Mouse (Mus musculus) neural tube, embryonic 11.5 days (tissue): ENCODE data around the gene 5330417H12Rik. TPM values are rescaled to one million over a fixed set of nuclear protein-coding genes. Genes with fewer than 3 reads are reported as not detected.
A peak's percentile ranks its signal among the peaks of the same experiment; 100 is the strongest.

Experiments used
- ATAC-seq: fragments of 200-750 bp; cut with Nextera tagmentation; 2 replicates; pipeline ENCODE4 v1.8.0; 2017; ENCODE audit warnings: moderate number of reproducible peaks, mild to moderate bottlenecking, moderate TSS enrichment, moderate library complexity; ENCODE audit not compliant: insufficient read depth, low FRiP score, low TSS enrichment
- DNase-seq: peaks from one replicate; pipeline ENCODE4 v3.0.0-alpha.2; 2015; ENCODE audit warnings: low spot score
- H3K27ac ChIP-seq: fragments of 300-500 bp; sonication (generic); 2 replicates; pipeline ENCODE4 v1.5.1; 2014; ENCODE audit warnings: low read depth, mild to moderate bottlenecking, low read length
- H3K27me3 ChIP-seq: fragments of 300-500 bp; sonication (generic); 2 replicates; pipeline ENCODE4 v1.6.1; 2014; ENCODE audit warnings: mild to moderate bottlenecking, low read length, mixed read lengths; ENCODE audit not compliant: control insufficient read depth, insufficient read depth
- H3K36me3 ChIP-seq: fragments of 300-500 bp; sonication (generic); 2 replicates; pipeline ENCODE4 v1.6.1; 2014; ENCODE audit warnings: mild to moderate bottlenecking, low read length, moderate library complexity, mixed read lengths; ENCODE audit not compliant: control insufficient read depth, insufficient read depth
- H3K4me1 ChIP-seq: fragments of 300-500 bp; sonication (generic); 2 replicates; pipeline ENCODE4 v1.6.1; 2014; ENCODE audit warnings: low read length, mixed read lengths; ENCODE audit not compliant: control insufficient read depth, insufficient read depth
- H3K4me2 ChIP-seq: fragments of 300-500 bp; sonication (generic); 2 replicates; pipeline ENCODE4 v1.6.1; 2014; ENCODE audit warnings: low read depth, mild to moderate bottlenecking, moderate library complexity
- H3K4me3 ChIP-seq: fragments of 300-500 bp; sonication (generic); 2 replicates; pipeline ENCODE4 v1.5.1; 2014; ENCODE audit warnings: low read depth, low read length
- H3K9ac ChIP-seq: fragments of 300-500 bp; sonication (generic); 2 replicates; pipeline ENCODE4 v1.6.1; 2014; ENCODE audit warnings: mild to moderate bottlenecking, low read length
- H3K9me3 ChIP-seq: fragments of 300-500 bp; sonication (generic); 2 replicates; pipeline ENCODE4 v1.6.1; 2016; ENCODE audit warnings: low read length; ENCODE audit not compliant: control insufficient read depth
- WGBS: fragments of 180-500 bp; shearing (Covaris S2); extraction: QIAGEN DNeasy Blood & Tissue Kit; methylation state at CpG from one replicate; pipeline ENCODE4 v1.1.7; 2014; 5-methylcytosine and 5-hydroxymethylcytosine counted together
- polyA plus RNA-seq: library from polyadenylated mRNA; unstranded; fragments of >200 nt; fragmentation: Nextera tagmentation; extraction: Ambion mirVana; gene quantifications from 2 replicates; pipeline ENCODE4 v1.2.1, GENCODE M21; 2014

5330417H12Rik gene
- not detected in 2 replicates for polyA plus RNA-seq

DNA sequence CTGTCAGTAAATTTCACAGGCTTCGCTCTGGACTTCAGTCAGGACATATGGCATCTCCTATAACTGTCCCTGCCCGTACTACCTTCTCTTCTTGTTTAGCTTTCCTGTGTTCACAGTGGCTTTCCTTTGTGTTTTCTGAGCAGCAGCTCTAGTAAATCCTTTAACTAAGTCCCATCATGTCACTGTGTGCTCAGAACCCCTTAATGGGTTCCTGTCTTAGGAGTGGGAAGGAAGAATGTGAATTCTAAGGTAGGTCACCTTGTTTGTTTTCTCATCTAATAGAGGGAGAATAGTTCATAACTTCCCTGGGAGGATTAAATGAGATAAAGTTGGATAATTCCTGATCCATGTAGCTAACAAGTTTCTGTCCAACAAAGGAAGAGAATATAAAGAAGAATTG, at the start of gene 5330417H12Rik:
5330417H12Rik (minus strand) TSS at position 101 of the 400 bp plus-strand sequence.
- H3K4me1 ChIP-seq = no peaks in the 10 kb centered on the region
- no peak within 1 kb of the TSS for H3K4me2 ChIP-seq
- H3K36me3 ChIP-seq = no peaks in the 10 kb centered on the region
- no peak for DNase-seq
- no peak within 1 kb of the TSS for H3K27ac ChIP-seq
- ATAC-seq = no peak
- WGBS = 85% methylated on average over 2 of the region's 2 CpGs
- H3K9me3 ChIP-seq = no peaks in the 10 kb centered on the region
- H3K9ac ChIP-seq = no peak within 1 kb of the TSS
- H3K4me3 ChIP-seq = no peak within 1 kb of the TSS
- H3K27me3 ChIP-seq = no peaks in the 10 kb centered on the region

DNA sequence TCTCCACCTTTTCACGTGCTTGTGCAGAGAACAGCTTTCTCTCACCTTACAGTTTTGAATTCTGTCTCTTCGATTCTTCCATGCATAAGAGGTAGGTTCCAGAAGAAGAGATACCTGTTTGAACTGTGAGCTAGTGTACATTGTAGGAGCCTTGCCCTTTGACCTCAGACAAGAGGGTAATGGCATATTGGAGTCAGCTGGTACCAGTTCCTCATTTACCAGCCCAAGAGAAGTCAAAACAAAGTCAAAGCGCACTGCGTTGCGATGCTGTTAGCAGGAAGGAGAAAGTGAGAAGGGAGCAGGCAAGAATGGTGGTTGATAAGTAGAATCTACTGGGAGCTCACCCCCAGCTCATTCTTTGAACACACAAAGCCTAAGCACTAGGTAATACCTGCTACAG, 43.6 kb upstream of the 5330417H12Rik start:
- H3K4me2 ChIP-seq = no peak overlapping the region
- 92% methylated on average over 5 of the region's 5 CpGs for WGBS

DNA sequence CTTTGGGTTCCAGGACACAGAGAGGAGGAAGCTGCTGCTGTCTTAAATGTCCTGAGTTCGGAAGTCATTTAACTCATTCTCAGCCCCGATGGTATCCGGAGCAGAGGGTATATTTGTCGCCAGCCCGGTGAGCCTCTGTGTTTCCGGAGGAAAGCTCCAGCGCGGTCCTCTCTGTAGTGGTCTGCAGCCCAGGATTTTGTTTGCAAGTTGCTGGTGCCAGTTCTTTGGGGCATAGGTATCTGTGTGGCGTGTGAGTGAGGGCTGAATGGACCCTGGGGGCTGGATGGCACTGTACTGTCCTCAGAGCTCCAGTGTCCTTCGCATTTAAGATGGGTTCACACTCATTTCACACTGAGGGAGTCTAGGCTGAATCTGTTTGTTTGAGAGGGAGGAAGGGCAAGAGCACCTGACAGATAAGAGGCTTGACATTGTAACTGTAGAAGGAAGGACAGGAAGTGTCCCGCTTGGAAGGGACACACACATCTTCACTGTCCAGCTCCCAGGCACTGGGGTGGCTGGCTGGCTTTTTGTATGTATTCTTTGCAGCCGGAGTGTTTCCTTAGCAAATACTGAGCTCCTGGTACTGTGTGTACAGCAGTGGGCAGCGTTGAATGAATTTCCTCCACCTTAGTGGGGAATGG, 41.4 kb upstream of the 5330417H12Rik start:
- ATAC-seq (0 out of 2 replicates have a peak, but pooled peaks have one; percentile 8), DNase-seq (peak; percentile 19)
- Histone ChIP-seq H3K4me2 (peak overlapping the region; percentile 29; the same call in 1 of the 2 replicates), H3K27me3 (no peaks in the 10 kb centered on the region), H3K9me3 (no peaks in the 10 kb centered on the region), H3K36me3 (no peaks in the 10 kb centered on the region), H3K4me3 (0 out of 2 replicates have a peak overlapping the region, but pooled peaks have one; percentile 9), H3K9ac (0 out of 2 replicates have a peak overlapping the region, but pooled peaks have one; percentile 15), H3K4me1 (peaks cover 6% of the 10 kb centered on the region; the same call in 1 of the 2 replicates), H3K27ac (peak overlapping the region; percentile 40; the same call in 1 of the 2 replicates)
- 65% methylated on average over 13 of the region's 13 CpGs for WGBS

More for the DNA sequence above, 43.6 kb upstream of the 5330417H12Rik start:
- no peaks in the 10 kb centered on the region for H3K9me3 ChIP-seq
- ATAC-seq = no peak
- H3K27me3 ChIP-seq = no peaks in the 10 kb centered on the region
- H3K9ac ChIP-seq = no peak overlapping the region
- no peak overlapping the region for H3K27ac ChIP-seq
- no peak overlapping the region for H3K4me3 ChIP-seq
- H3K4me1 ChIP-seq = peaks cover 6% of the 10 kb centered on the region; the same call in 1 of the 2 replicates
- H3K36me3 ChIP-seq = no peaks in the 10 kb centered on the region
- no peak for DNase-seq

GRCm38 (mm10) chr7:107665586-107666261, 40.8 kb upstream of the 5330417H12Rik start:
- H3K4me1 ChIP-seq = peaks cover 6% of the 10 kb centered on the region; the same call in 1 of the 2 replicates
- H3K27ac ChIP-seq = peak overlapping the region; percentile 40
- ATAC-seq (peak; percentile 21; the same call in 1 of the 2 replicates), DNase-seq (peak; percentile 40)
- peak overlapping the region; percentile 29; the same call in 1 of the 2 replicates for H3K4me2 ChIP-seq
- WGBS = 24% methylated on average over 9 of the region's 9 CpGs
- H3K27me3 ChIP-seq = no peaks in the 10 kb centered on the region
- 0 out of 2 replicates have a peak overlapping the region, but pooled peaks have one; percentile 9 for H3K4me3 ChIP-seq
- no peaks in the 10 kb centered on the region for H3K36me3 ChIP-seq
- H3K9ac ChIP-seq = peak overlapping the region; percentile 30; the same call in 1 of the 2 replicates
- no peaks in the 10 kb centered on the region for H3K9me3 ChIP-seq

DNA sequence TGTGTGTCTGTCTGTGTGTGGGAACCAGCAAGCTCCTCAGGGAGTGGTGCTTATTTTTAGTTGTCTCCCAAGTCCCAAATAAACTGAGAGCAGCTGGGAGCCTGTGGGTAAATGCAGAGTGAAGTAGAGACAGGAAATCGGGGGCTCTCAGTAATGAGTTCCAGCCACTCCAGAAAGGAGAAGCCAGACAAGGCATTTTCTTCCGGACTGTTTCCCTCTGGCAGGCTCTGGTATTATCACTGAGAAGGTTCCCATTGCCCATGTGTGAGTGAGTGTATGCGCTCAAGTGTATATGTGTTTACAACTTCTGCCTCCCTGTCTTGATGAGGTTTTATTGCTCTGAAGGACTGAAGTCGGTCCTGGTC, 40.2 kb upstream of the 5330417H12Rik start:
- H3K27ac ChIP-seq = peak overlapping the region; percentile 40
- WGBS = 27% methylated on average over 4 of the region's 4 CpGs
- peak; percentile 20 for DNase-seq
- H3K27me3 ChIP-seq = no peaks in the 10 kb centered on the region
- ATAC-seq = no peak
- peaks cover 6% of the 10 kb centered on the region; the same call in 1 of the 2 replicates for H3K4me1 ChIP-seq
- peak overlapping the region; percentile 30; the same call in 1 of the 2 replicates for H3K9ac ChIP-seq
- peak overlapping the region; percentile 29; the same call in 1 of the 2 replicates for H3K4me2 ChIP-seq
- no peaks in the 10 kb centered on the region for H3K36me3 ChIP-seq
- H3K9me3 ChIP-seq = no peaks in the 10 kb centered on the region
- H3K4me3 ChIP-seq = no peak overlapping the region

GRCm38 (mm10) chr7:107664063-107665056, 39.4 kb upstream of the 5330417H12Rik start:
- DNase-seq = no peak
- peaks cover 6% of the 10 kb centered on the region; the same call in 1 of the 2 replicates for H3K4me1 ChIP-seq
- H3K4me2 ChIP-seq = no peak overlapping the region

GRCm38 (mm10) chr7:107663621-107664020, 38.7 kb upstream of the 5330417H12Rik start:
- H3K4me1 ChIP-seq = peaks cover 6% of the 10 kb centered on the region; the same call in 1 of the 2 replicates
- DNase-seq (no peak), ATAC-seq (no peak)
- no peaks in the 10 kb centered on the region for H3K36me3 ChIP-seq
- H3K4me3 ChIP-seq = no peak overlapping the region
- H3K9me3 ChIP-seq = no peaks in the 10 kb centered on the region
- H3K9ac ChIP-seq = no peak overlapping the region
- no peak overlapping the region for H3K4me2 ChIP-seq
- no peak overlapping the region for H3K27ac ChIP-seq
- H3K27me3 ChIP-seq = no peaks in the 10 kb centered on the region
- WGBS = 96% methylated on average over 6 of the region's 6 CpGs

More at GRCm38 (mm10) chr7:107664063-107665056, 39.4 kb upstream of the 5330417H12Rik start:
- ATAC-seq = no peak
- H3K9ac ChIP-seq = no peak overlapping the region
- no peaks in the 10 kb centered on the region for H3K9me3 ChIP-seq
- H3K4me3 ChIP-seq = no peak overlapping the region
- 51% methylated on average over 8 of the region's 8 CpGs for WGBS
- H3K27ac ChIP-seq = no peak overlapping the region
- no peaks in the 10 kb centered on the region for H3K27me3 ChIP-seq
- no peaks in the 10 kb centered on the region for H3K36me3 ChIP-seq

DNA sequence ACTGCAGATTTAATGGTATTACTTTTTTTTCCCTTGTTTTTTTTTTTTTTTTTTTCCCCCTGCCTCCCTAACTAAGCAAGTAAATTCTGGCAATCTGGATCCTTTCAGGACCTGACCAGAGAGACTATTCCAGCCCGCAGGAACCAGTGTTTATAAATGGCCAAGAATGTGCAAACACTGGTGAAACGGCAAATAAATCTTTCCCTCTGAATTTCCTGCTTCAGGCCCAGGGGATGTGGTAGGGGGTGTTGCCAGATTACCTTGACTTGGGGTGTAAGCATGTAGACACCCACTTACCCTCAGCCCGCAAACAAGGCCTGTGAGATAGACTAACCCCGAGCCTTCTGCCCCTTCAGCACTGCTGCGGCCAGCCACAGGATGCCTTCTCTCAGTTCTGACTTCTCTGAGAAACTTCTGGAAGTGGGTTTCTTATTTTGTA, 36.9 kb upstream of the 5330417H12Rik start:
- 65% methylated on average over 5 of the region's 5 CpGs for WGBS

More for the DNA sequence above, 36.9 kb upstream of the 5330417H12Rik start:
- H3K36me3 ChIP-seq = no peaks in the 10 kb centered on the region
- H3K4me1 ChIP-seq = peaks cover 6% of the 10 kb centered on the region; the same call in 1 of the 2 replicates
- DNase-seq = no peak
- H3K9ac ChIP-seq = no peak overlapping the region
- H3K27ac ChIP-seq = no peak overlapping the region
- H3K4me2 ChIP-seq = no peak overlapping the region
- no peak for ATAC-seq
- no peak overlapping the region for H3K4me3 ChIP-seq
- H3K9me3 ChIP-seq = no peaks in the 10 kb centered on the region
- no peaks in the 10 kb centered on the region for H3K27me3 ChIP-seq
